Mouse (Mus musculus) liver, adult (tissue): ENCODE results near the gene Itga2.

Experiments
- GATA4 ChIP-seq: IDR thresholded peaks from 2 replicates; pipeline ENCODE4 v1.6.1; 2014; ENCODE audit warnings: mild to moderate bottlenecking, low read length; ENCODE audit not compliant: insufficient replicate concordance

Gene Itga2

DNA sequence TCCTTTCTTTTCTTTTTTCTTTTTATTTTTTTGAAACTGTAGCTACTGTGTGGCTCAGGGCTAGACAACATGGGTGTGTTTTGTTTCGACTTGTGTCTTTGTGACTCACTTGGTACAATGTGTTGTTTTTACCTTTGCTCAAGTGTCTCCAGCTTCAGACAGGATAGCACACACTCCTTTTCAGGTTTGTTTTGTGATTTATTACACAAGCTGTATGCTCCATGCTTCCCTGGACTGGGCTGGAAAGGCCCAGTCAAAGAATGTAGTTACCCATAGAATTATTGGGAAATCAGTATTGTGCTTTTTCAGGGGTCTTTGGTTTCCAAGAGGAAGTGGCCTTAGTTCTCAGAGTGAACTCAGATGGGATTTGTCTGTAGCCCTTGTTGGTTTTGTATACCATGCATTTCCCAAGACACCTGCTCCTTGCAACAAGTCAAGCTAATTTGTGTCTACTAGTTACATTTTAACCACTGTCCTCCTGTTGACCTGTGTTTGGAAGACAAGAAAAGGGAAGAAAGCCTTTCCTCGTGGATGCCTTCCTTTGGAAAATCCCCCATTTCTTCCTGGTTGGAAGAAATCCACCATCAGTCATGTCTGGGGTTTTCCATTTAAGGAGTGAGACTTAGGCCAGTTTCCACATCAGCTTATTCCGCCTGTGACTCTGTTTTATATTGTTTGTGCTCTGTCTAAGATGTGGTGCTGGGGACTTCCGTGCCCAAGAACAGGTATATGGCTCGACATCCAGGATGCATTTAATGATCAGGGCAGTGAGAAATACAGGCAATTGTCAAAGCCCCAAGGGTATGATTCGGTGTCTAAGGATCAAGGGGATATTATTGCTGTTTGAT lies 79.4 kb downstream of the Itga2 start:
- TF ChIP-seq GATA4, result no peak

DNA sequence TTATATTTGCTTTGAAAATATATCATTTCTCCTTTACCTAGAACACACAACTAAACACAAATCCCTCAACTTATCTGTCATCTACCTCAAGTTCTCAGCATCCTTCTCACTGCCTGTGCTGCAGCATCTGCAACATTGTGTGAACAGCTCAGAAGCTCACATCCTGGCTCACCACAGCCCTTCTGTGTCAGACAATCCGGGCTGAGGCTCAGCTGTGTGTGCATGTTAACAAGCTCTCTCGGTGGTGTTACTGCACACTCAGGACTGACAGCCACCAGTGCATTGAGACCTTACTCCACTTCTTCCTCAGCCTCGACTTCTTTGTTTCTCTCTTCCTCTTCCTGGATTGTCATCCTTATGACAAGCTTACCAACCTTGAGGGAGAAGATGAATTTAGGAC lies 83.0 kb downstream of the Itga2 start:
- TF ChIP-seq GATA4, result no peak

DNA sequence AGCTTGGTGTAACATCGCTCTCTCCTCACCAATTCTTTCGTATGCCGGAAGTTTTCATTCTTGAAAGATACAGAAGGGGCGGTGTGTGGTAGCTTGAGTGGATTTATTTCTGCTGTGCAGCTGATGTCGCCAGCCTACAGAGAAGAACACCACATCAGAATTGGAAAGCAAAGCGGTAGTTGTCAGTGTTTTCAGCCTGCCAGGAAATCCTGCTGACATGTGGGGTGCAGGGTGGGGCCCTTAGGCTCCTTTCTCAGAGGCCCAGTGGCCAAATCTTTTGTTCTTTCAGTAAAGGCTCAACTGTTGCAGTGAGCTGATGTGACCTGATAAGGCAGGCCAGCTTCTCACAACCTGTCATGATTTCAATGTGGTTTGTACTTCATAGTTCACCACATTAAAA lies 86.1 kb downstream of the Itga2 start:
- TF ChIP-seq GATA4, result no peak

DNA sequence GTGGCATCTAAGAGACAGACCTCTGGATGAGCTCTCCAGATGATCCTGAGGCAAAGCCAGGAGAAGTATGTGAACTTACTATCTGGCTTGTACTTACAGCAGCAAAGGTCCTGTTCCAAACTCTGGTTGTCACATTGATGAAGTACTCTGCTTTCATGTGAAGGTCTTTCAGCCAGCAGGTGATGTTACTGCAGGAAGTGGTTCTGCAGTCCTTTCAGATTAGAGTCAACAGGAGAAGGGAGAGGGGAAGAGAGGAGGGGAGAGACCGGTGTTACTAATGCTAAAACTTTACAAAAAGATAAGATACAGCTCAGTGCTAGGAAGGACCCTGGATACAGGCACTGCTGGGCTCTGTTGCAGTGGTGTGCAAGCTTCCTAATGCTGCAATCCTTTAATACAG lies 88.6 kb downstream of the Itga2 start:
- TF ChIP-seq GATA4, result no peak

DNA sequence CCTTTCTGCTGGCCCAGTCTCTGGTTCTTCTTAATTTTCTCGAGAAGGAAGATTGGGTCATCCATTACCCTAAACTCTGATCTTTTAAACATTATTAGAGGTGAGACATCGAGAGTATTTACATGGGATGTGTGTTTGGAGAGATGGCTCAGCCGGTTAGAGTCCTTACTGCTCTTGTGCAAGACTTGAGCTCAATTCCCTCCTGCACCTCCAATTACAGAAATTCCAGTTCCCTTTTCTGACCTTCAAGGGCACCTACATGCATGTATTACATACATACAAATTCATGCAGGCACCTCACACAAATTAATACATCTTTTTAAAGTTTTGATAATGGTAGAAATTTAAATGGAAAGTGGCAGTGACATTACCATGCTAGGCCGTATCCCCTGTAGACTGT lies 91.4 kb downstream of the Itga2 start:
- TF ChIP-seq GATA4, result no peak

DNA sequence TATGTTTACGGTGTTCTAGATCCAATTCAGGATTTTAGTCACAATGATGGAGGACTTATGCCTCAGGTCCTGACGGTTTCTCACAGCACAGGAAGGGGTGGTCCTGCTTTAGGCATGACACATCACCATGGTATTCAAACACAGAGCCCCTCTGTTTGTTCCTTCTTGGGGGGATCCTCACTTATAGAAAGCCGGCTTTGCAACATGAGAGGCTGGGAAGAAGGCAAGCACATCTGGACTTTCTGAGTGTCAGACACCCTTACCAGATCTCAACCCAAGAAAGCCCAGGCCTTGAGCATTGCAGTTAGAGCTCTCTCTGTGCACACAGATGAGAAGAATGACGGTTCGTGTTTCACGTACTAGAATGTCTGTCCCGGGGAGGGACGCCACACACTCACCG lies 92.8 kb downstream of the Itga2 start:
- no peak for TF ChIP-seq GATA4

DNA sequence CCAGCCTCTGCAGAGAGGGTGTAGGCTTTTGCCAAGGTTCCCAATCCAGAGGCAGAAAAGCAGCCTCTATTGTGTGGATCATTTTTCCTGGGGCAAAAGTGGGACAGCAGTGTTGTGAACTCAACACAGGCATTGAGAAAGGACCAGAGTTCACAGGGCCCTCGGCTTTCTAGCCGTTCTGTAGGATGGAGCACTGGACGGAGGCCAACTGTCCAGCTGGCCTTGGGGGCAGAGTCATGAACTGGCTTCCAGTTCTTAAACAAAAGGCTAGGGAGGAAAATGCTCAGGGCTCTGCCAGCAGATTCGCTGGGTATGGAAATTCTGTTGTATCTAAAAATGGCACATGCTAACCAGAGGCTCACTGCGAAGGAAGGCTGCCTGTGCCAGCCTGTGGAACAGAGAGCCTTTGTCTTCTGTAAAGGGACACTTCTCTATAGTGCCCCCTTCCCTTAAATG lies 93.3 kb downstream of the Itga2 start:
- TF ChIP-seq GATA4, result no peak

DNA sequence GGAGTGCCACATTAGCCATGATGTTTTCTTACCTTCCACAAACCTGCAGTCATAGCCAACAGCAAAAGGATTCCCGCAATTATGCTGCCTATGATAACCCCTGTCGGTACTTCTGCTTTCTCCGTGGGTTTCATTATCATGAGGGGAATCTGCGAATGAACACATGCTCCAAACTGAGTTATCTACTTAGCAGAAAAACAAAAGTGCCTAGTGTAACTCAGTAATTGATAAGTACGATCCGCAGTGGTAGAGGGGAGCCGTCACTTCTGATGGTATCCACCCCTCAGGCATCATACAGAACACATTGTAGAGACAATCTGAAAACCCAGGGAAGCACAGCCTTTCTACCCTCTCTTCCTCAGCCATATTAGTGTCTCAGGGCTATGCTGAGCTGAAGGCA lies 94.8 kb downstream of the Itga2 start:
- no peak for TF ChIP-seq GATA4

DNA sequence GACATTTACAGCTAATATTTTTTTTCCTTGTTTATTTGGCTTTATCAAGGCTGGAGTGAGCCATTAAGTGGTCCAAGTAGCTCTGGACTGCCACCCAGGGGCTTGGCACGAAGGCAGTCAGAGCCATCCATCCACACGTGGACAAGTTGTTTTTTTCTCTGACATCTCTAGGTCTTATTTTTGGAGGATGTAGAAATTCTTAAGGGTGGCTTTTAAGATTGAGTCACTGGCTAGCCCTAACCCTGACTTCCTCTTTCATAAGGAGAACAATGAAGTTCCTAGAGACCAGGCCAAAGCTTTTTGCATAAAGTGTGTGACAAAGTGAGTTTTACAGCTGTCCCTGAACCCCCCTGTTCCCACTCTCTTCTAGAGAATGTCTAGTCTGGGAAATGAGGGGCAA lies 97.3 kb downstream of the Itga2 start:
- TF ChIP-seq GATA4, result no peak

DNA sequence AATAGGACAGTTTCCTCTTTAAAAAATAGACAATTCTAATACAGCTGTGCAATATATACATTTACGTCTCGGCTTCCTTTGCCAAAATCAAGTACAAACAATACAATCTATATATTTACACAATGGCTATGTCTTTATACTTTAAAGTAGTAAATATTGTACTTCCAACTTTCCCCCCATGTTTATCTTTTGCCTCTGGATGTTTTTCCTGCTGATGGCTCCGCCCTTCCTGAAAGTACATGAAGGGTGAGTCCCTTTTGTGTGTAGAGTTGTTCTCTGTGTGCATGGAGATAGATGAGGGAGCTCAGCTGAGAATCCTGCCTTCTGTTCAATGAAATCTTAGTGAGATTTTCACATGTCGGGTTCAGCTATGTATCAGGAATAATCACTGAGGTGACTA lies 98.5 kb downstream of the Itga2 start:
- no peak for TF ChIP-seq GATA4

DNA sequence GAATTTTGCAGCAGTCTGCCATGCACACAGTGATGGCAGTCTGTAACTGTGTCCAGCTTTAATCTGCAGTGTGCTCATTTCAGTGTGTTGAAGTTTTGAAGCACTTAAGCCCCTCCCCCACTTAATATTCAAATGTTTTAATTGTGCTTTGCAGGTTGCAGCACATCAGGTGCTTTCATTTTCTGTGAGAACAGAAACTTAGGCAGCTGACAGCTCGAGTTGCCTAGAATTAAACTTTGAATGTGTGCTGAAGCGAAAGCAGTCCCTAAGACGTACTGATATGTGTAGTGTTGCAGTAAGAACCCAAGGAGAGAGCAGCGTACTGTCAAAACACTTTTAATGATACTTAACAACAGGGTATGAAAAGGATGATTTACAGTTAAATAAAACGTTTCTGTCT lies 99.1 kb downstream of the Itga2 start:
- no peak for TF ChIP-seq GATA4

DNA sequence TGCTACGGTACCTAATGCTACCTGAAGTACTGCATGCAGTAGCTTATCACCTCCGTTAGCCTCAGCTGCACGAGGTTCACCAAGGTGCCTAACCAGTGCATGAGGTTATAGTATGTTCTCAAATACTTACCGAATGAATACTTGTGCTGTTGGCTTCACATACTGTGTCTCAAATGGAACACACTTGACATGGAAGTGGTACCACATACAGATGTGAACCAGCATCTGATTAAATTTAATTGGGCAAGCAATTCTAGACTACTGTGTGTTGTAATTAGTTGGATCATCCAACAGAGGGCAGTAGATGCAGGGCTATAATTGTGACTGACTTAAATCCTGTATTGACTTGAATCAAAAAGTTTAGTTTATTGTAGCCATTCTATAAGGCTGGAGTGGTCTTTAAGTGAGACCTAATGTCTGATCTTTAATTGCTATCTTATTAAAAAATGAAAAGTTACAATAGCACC lies 100.5 kb downstream of the Itga2 start:
- no peak for TF ChIP-seq GATA4

DNA sequence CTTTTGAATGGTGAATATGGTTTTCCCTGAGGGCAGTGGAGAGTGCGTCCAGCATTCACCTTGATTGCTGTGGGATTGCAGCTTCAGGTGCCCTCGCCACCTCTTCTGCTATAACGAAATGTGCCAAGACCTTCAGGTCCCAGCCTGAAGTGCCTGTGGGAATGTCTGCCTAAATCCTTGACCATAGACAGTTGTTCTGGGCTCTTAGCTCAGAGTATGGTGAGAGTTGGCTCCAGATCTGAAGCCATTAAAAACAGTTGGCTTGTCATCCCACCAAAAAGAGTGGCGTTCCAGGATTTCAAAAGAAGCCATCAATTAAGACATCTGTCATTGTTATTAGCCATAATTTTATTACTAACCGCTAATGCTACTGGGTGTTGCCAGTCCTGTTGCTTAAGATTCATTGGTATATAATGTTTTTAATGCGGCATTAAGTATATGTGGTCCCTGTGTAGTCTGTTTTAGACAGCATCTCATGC lies 106.5 kb downstream of the Itga2 start:
- no peak for TF ChIP-seq GATA4

DNA sequence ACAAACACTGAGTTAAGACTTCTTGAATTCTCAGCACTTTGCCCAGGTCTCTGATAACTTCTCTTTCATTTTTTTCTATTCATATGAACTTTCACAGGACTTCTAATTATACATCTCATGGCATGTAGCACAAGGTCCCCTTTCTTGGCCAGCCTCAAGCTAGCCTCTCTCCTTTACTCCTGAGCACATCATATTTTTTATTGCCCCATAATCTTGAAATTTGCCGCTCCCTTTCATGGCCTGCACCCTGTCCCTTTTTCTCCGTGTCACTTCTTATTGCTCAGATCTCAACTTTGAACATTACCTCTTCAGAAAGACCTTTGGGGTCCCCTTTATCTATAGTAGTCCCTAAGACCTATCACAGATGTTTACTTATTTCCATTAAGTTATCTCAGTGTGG lies 109.0 kb downstream of the Itga2 start:
- no peak for TF ChIP-seq GATA4

DNA sequence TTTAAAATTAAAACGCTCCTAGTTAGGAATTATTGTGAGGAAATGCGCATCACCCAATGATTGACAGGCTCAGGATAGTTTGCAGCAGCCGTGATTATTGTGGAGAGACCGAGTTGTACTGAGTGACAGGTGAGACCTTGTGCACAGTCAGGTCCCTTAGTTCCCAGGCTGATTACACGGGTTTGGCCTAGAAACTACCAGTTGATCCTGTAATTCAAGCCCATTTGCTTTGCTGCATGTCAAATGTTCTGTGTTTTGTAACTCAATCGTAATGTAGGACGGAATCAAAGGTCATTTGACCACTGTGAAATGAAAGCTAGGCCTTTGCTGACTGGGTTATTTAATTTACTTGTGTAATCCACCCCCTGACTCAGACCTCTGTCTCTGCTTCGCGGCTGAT lies 113.4 kb downstream of the Itga2 start:
- TF ChIP-seq GATA4, result no peak

DNA sequence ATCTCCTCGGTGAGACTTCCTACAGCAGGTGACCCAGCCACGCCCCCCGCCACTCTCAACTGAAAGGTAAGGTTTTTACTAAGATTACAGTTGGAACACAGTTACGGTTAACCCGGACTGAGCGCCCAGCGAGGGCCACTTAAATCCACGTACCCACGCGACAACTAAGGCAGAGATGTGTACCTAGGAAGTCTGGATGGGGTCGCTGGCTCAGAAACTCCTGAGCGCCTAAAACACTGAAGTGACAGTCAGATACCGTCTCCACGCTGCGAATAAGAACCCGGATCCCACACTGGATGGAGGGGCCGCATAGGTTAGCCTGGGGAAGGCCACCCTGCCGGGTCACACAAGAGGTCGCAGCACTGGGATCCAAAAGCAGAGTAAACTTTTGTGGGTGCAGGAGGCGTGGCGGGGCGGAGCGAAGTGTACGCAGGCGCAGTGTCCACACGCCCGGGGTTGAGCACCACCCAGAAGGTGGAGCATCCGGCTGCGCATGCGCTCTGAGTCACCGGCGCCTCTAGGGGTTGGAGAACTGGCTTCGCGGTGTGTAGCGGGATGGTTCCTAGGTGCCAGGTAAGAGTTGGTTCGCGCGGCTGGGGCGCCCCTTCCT lies 114.0 kb downstream of the Itga2 start, which contains the start of gene Mocs2:
Mocs2 (plus strand) TSS at position 486 of the 610 bp plus-strand sequence.
- TF ChIP-seq GATA4, result no peak
